Mouse (Mus musculus): ENCODE results near the gene Rbl1. TPM values are rescaled to one million over a fixed set of nuclear protein-coding genes. Genes with fewer than 3 reads are reported as not detected.
A peak's percentile ranks its signal among the peaks of the same experiment; 100 is the strongest.
"Not testable (repeated sequence)": the region's sequence is repeated elsewhere in the genome, so short reads cannot be mapped to it uniquely, and the experiment has no call there.

Rbl1 gene
- polyA plus RNA-seq, 1 experiment: 1.3 TPM

GRCm38 (mm10) chr2:157203026-157203425 is 1.3 kb downstream of the Rbl1 start:
- H3K4me1 ChIP-seq: peaks cover 34% of the 10 kb centered on the region
- peaks cover 7% of the 10 kb centered on the region; the same call in 1 of the 2 replicates for H3K9me3 ChIP-seq
- peaks cover 13% of the 10 kb centered on the region for H3K36me3 ChIP-seq (replicated peaks; ENCODE audit: low read length)
- H3K4me3 ChIP-seq (replicated peaks): peak overlapping the region; percentile 65
- no peak for TF ChIP-seq FLI1 (IDR thresholded peaks at IDR 0.05; ENCODE audit: low read length)
- no peak for TF ChIP-seq GATA1 (IDR thresholded peaks at IDR 0.05; ENCODE audit: borderline replicate concordance, low read length)
- no peaks in the 10 kb centered on the region for H3K27me3 ChIP-seq (replicated peaks)

- TF ChIP-seq FLI1 (IDR thresholded peaks at IDR 0.05; ENCODE audit: low read length): no peak
- no peak for TF ChIP-seq GATA1 (IDR thresholded peaks at IDR 0.05; ENCODE audit: borderline replicate concordance, low read length)
- H3K27me3 ChIP-seq (replicated peaks): no peaks in the 10 kb centered on the region
- peaks cover 34% of the 10 kb centered on the region for H3K4me1 ChIP-seq
- peaks cover 20% of the 10 kb centered on the region for H3K36me3 ChIP-seq (replicated peaks; ENCODE audit: low read length)
- H3K9me3 ChIP-seq: peaks cover 2% of the 10 kb centered on the region; the same call in 1 of the 2 replicates
- peak overlapping the region; percentile 54 for H3K4me3 ChIP-seq (replicated peaks)
These were observed 2.0 kb downstream of the Rbl1 start for GRCm38 (mm10) chr2:157202361-157202760.

GRCm38 (mm10) chr2:157201081-157201830 is 3.1 kb downstream of the Rbl1 start:
- Histone ChIP-seq H3K36me3 (replicated peaks; ENCODE audit: low read length) (peaks cover 30% of the 10 kb centered on the region), H3K9me3 (no peaks in the 10 kb centered on the region), H3K4me3 (replicated peaks) (peak overlapping the region; percentile 86), H3K27me3 (replicated peaks) (no peaks in the 10 kb centered on the region), H3K4me1 (peaks cover 34% of the 10 kb centered on the region)
- TF ChIP-seq FLI1 (IDR thresholded peaks at IDR 0.05; ENCODE audit: low read length) (no peak), GATA1 (IDR thresholded peaks at IDR 0.05; ENCODE audit: borderline replicate concordance, low read length) (no peak)

- not testable (repeated sequence) for H3K27me3 ChIP-seq (replicated peaks); H3K9me3 ChIP-seq; H3K4me3 ChIP-seq (replicated peaks)
- Histone ChIP-seq H3K36me3 (replicated peaks; ENCODE audit: low read length) (peaks cover 57% of the 10 kb centered on the region), H3K4me1 (peaks cover 23% of the 10 kb centered on the region)
These were observed 5.9 kb downstream of the Rbl1 start for GRCm38 (mm10) chr2:157198405-157198804.

- H3K27me3 ChIP-seq (replicated peaks): no peaks in the 10 kb centered on the region
- H3K36me3 ChIP-seq (replicated peaks; ENCODE audit: low read length): peaks cover 95% of the 10 kb centered on the region
- no peak overlapping the region for H3K4me3 ChIP-seq (replicated peaks)
- H3K9me3 ChIP-seq: no peaks in the 10 kb centered on the region
- TF ChIP-seq FLI1 (IDR thresholded peaks at IDR 0.05; ENCODE audit: low read length) (no peak), GATA1 (IDR thresholded peaks at IDR 0.05; ENCODE audit: borderline replicate concordance, low read length) (no peak)
- no peaks in the 10 kb centered on the region for H3K4me1 ChIP-seq
These were observed 13.7 kb downstream of the Rbl1 start for GRCm38 (mm10) chr2:157190651-157191050.

- H3K4me3 ChIP-seq (replicated peaks): no peak overlapping the region
- H3K36me3 ChIP-seq (replicated peaks; ENCODE audit: low read length): peaks cover 82% of the 10 kb centered on the region
- no peak for TF ChIP-seq FLI1 (IDR thresholded peaks at IDR 0.05; ENCODE audit: low read length)
- TF ChIP-seq GATA1 (IDR thresholded peaks at IDR 0.05; ENCODE audit: borderline replicate concordance, low read length): no peak
- H3K9me3 ChIP-seq: no peaks in the 10 kb centered on the region
- H3K4me1 ChIP-seq: peaks cover 11% of the 10 kb centered on the region
- H3K27me3 ChIP-seq (replicated peaks): no peaks in the 10 kb centered on the region
These were observed 17.1 kb downstream of the Rbl1 start for GRCm38 (mm10) chr2:157187223-157187622.

- peaks cover 11% of the 10 kb centered on the region for H3K4me1 ChIP-seq
- TF ChIP-seq GATA1 (IDR thresholded peaks at IDR 0.05; ENCODE audit: borderline replicate concordance, low read length) (no peak), FLI1 (IDR thresholded peaks at IDR 0.05; ENCODE audit: low read length) (no peak)
- peaks cover 82% of the 10 kb centered on the region for H3K36me3 ChIP-seq (replicated peaks; ENCODE audit: low read length)
These were observed 17.8 kb downstream of the Rbl1 start for GRCm38 (mm10) chr2:157186504-157186903.

GRCm38 (mm10) chr2:157185022-157185660 is 19.2 kb downstream of the Rbl1 start:
- TF ChIP-seq GATA1 (IDR thresholded peaks at IDR 0.05; ENCODE audit: borderline replicate concordance, low read length) (no peak), FLI1 (IDR thresholded peaks at IDR 0.05; ENCODE audit: low read length) (no peak)
- Histone ChIP-seq H3K4me1 (peaks cover 11% of the 10 kb centered on the region), H3K4me3 (replicated peaks) (peak overlapping the region; percentile 14), H3K36me3 (replicated peaks; ENCODE audit: low read length) (peaks cover 77% of the 10 kb centered on the region), H3K27me3 (replicated peaks) (no peaks in the 10 kb centered on the region), H3K9me3 (no peaks in the 10 kb centered on the region)

More at GRCm38 (mm10) chr2:157186504-157186903, 17.8 kb downstream of the Rbl1 start:
- Histone ChIP-seq H3K4me3 (replicated peaks) (no peak overlapping the region), H3K9me3 (no peaks in the 10 kb centered on the region), H3K27me3 (replicated peaks) (no peaks in the 10 kb centered on the region)

- peaks cover 12% of the 10 kb centered on the region; the same call in 1 of the 2 replicates for H3K4me1 ChIP-seq
- peaks cover 65% of the 10 kb centered on the region for H3K36me3 ChIP-seq (replicated peaks; ENCODE audit: low read length)
- TF ChIP-seq GATA1 (IDR thresholded peaks at IDR 0.05; ENCODE audit: borderline replicate concordance, low read length): no peak
- no peak for TF ChIP-seq FLI1 (IDR thresholded peaks at IDR 0.05; ENCODE audit: low read length)
These were observed 26.2 kb downstream of the Rbl1 start for GRCm38 (mm10) chr2:157178167-157178566.

GRCm38 (mm10) chr2:157176248-157176647 is 28.1 kb downstream of the Rbl1 start:
- H3K4me1 ChIP-seq: peaks cover 12% of the 10 kb centered on the region; the same call in 1 of the 2 replicates
- TF ChIP-seq FLI1 (IDR thresholded peaks at IDR 0.05; ENCODE audit: low read length): no peak
- TF ChIP-seq GATA1 (IDR thresholded peaks at IDR 0.05; ENCODE audit: borderline replicate concordance, low read length): no peak
- H3K27me3 ChIP-seq (replicated peaks): no peaks in the 10 kb centered on the region
- H3K9me3 ChIP-seq: no peaks in the 10 kb centered on the region
- H3K36me3 ChIP-seq (replicated peaks; ENCODE audit: low read length): peaks cover 66% of the 10 kb centered on the region
- H3K4me3 ChIP-seq (replicated peaks): no peak overlapping the region

More at GRCm38 (mm10) chr2:157178167-157178566, 26.2 kb downstream of the Rbl1 start:
- no peaks in the 10 kb centered on the region for H3K27me3 ChIP-seq (replicated peaks)
- no peak overlapping the region for H3K4me3 ChIP-seq (replicated peaks)
- H3K9me3 ChIP-seq: no peaks in the 10 kb centered on the region

All from megakaryocyte, embryonic 14.5 days (primary cell).